Mouse (Mus musculus): ENCODE data around the gene Sec24a.
A peak's percentile ranks its signal among the peaks of the same experiment; 100 is the strongest.

DNA sequence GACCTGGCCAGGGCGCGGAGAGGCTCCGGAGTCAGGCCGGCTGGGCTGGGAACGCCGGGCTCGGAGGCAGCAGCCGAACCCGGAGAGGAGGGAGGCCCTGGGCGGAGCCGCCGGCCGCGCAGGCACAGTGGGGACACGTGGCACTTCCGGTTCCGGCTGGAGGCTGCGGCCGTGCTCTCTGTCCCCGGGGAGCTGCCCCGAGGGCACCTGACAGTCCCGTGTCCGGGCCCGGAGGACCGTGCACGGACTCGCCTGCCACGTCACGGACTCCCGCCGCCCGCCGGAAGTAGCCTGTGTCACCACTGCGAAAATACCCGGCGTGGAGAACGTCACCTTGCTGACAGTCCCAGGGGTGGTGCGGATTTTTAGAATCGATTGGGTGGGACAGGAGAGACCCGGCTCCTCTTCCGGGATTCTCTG is 7.1 kb downstream of the Sec24a start:
- no peak for TF ChIP-seq CTCF (IDR thresholded peaks at IDR 0.05; ENCODE audit: borderline replicate concordance, extremely low read depth, insufficient read depth, insufficient read length)
- peak; percentile 70 for TF ChIP-seq POLR2A (IDR thresholded peaks at IDR 0.05; ENCODE audit: borderline replicate concordance, extremely low read depth, insufficient read depth, insufficient read length, poor library complexity, severe bottlenecking)
